In genomic region chr11:69318000-69318399, GRCm38 (mm10) we compare ENCODE assay signal across 1 mouse cellular context. TPM values are rescaled to one million over a fixed set of nuclear protein-coding genes. Genes with fewer than 3 reads are reported as not detected.
"Had no signal": no experiment of that assay in that cellular context is flagged by ENCODE, and none has a peak within 500 bp of the region (broad histone marks: within the 10 kb centered on the region; RNA-seq: fewer than 3 reads in every experiment).

No protein-coding gene starts in this region.

RNA-seq across cellular contexts. Expression of gene Kcnab3, which starts 8.1 kb away (rescaled TPM):
- total RNA-seq: hematopoietic stem cell, adult 5-6 weeks had no signal
